Mouse (Mus musculus) limb, embryonic 10.5 days (tissue): ENCODE results near the gene Slc2a4. TPM values are rescaled to one million over a fixed set of nuclear protein-coding genes. Genes with fewer than 3 reads are reported as not detected.
A peak's percentile ranks its signal among the peaks of the same experiment; 100 is the strongest.

Source experiments
- DNase-seq: peaks from one replicate; pipeline ENCODE4 v3.0.0-alpha.2; 2017; ENCODE audit warnings: low spot score
- H3K27ac ChIP-seq: fragments of 300-500 bp; sonication (generic); 2 replicates; pipeline ENCODE4 v1.5.1; 2016; ENCODE audit warnings: mild to moderate bottlenecking
- H3K27me3 ChIP-seq: fragments of 300-500 bp; sonication (generic); 2 replicates; pipeline ENCODE4 v1.6.1; 2016; ENCODE audit warnings: low read depth, mild to moderate bottlenecking; ENCODE audit not compliant: poor library complexity, severe bottlenecking
- H3K36me3 ChIP-seq: fragments of 300-500 bp; sonication (generic); 2 replicates; pipeline ENCODE4 v1.6.1; 2016; ENCODE audit warnings: mild to moderate bottlenecking, moderate library complexity
- H3K4me1 ChIP-seq: fragments of 300-500 bp; sonication (generic); 2 replicates; pipeline ENCODE4 v1.6.1; 2016
- H3K4me3 ChIP-seq: fragments of 300-500 bp; sonication (generic); 2 replicates; pipeline ENCODE4 v1.5.1; 2016; ENCODE audit warnings: mild to moderate bottlenecking, moderate library complexity
- H3K9me3 ChIP-seq: fragments of 300-500 bp; sonication (generic); replicated peaks from 2 replicates; pipeline ENCODE4 v1.6.1; 2016; ENCODE audit warnings: mild to moderate bottlenecking
- WGBS: fragments of 180-500 bp; shearing (Covaris S2); methylation state at CpG from one replicate; pipeline ENCODE4 v1.1.7; 2016; 5-methylcytosine and 5-hydroxymethylcytosine counted together
- polyA plus RNA-seq: library from polyadenylated mRNA; unstranded; fragments of >200 nt; fragmentation: Nextera tagmentation; extraction: Ambion mirVana; gene quantifications from 2 replicates; pipeline ENCODE4 v1.2.1, GENCODE M21; 2016

The Slc2a4 gene
- polyA plus RNA-seq, 1 experiment from 2014 or later = 29.3 TPM

DNA sequence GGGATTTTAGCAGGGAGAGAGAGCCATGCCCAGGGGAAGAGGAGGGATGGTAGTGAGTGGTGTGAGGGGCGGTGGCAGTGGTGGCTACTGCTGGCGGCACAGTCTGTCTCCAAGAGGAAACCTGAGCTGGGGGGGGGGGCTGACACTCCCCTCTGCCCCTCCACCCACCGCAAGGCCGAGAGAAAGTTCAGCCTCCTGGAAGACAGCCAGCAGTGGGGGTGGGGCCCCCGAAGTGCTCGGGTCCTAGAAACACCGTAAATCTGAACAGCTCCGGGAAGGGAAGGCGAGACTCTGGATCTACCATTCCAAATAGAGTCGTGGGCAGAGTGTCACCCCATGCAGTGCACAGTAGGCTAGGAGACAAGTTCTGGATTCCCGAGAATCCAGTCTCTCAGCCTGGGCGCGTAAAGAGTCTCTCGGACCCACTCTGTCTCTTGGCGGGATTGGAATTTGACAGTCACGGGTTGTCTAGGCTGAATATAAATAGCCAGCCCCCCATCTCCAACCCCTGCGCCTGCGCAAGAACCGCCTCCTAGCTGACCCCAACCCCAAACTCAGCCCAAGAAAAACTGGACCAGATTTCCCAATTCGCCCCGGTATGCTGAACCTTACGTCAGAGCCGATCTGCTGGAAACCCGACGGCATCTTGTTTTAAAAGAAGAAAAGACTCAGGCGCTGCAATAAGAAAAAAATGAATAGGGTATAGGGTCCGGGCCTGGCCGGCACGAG, 487 bp downstream of the Slc2a4 start:
- Histone ChIP-seq H3K27me3 (no peaks in the 10 kb centered on the region), H3K4me3 (peak overlapping the region; percentile 57), H3K4me1 (peaks cover 31% of the 10 kb centered on the region), H3K9me3 (no peaks in the 10 kb centered on the region), H3K27ac (peak overlapping the region; percentile 96), H3K36me3 (peaks cover 41% of the 10 kb centered on the region)
- DNase-seq = peak; percentile 75
- 2% methylated on average over 29 of the region's 29 CpGs for WGBS

DNA sequence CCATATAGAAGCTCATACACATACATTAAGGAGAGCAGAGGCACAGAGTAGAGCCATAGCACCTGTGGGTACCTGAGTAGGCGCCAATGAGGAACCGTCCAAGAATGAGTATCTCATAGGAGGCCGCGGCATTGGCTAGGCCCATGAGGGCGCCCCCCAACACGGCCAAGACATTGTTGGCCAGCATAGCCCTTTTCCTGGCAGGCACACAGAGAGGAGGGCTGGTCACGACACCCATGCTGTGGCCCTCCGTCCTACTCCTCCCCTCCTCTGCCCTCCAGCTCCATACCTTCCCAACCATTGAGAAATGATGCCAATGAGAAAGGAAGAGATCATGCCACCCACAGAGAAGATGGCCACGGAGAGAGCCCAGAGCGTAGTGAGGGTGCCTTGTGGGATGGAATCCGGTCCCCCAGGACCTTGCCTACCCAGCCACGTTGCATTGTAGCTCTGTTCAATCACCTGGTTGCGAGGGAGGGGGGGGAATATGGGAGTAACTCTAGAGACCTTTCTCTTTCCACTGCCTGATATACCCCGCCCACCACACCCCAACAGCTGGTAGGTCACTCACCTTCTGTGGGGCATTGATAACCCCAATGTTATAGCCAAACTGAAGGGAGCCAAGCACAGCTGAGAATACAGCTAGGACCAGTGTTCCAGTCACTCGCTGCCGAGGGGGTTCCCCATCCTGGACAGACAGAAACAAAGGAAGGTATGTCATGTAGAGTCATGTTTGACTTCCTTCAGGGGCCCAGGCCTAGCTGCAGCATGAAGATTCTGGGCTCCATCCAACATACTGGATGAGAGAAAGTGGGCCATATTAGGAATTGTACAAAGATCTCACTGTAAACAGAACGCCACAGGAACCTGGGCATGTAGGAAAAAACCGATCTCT, 1.7 kb downstream of the Slc2a4 start:
- Histone ChIP-seq H3K36me3 (peaks cover 52% of the 10 kb centered on the region), H3K4me3 (peak overlapping the region; percentile 57), H3K27ac (peak overlapping the region; percentile 96), H3K4me1 (peaks cover 31% of the 10 kb centered on the region), H3K9me3 (no peaks in the 10 kb centered on the region), H3K27me3 (no peaks in the 10 kb centered on the region)
- WGBS = 93% methylated on average over 18 of the region's 18 CpGs
- no peak for DNase-seq

DNA sequence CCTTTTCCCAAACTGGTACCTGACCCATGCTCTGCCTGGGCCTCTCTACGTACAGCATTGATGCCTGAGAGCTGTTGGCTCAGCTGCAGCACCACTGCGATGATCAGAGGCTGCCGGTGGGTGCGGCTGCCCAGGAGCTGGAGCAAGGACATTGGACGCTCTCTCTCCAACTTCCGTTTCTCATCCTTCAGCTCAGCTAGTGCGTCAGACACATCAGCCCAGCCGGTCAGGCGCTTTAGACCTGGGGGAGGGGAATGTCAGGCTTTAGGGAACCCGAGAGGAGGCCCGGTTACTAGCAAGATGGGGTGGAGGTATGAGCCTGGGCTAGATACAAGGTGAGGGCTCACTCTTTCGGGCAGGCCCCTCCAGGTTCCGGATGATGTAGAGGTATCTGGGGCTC, 2.8 kb downstream of the Slc2a4 start:
- H3K36me3 ChIP-seq = peaks cover 58% of the 10 kb centered on the region
- peaks cover 31% of the 10 kb centered on the region for H3K4me1 ChIP-seq
- no peak for DNase-seq
- 0 out of 2 replicates have a peak overlapping the region, but pooled peaks have one; percentile 2 for H3K4me3 ChIP-seq
- peak overlapping the region; percentile 96; the same call in 1 of the 2 replicates for H3K27ac ChIP-seq
- H3K27me3 ChIP-seq = peaks cover 5% of the 10 kb centered on the region; the same call in 1 of the 2 replicates
- 79% methylated on average over 13 of the region's 13 CpGs for WGBS
- H3K9me3 ChIP-seq = no peaks in the 10 kb centered on the region

DNA sequence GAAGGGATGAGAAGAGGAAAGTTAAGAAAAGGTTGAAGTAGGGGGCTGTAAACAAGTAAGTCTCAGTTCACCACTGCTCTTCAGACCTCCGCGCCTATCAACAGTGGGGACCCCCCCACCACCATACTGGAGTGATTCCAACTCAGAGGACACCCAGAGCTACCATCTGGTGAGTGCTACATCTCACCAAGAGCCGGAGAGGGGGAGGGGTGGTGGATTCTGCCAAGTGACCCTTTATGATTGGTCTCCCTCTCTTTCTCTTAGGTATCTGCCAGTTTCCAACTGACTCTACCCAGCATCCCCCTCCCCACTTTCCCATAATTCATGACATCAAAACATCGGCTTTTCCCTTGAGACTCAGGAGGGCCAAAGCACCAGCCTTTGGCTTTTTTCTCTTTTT, 7.0 kb downstream of the Slc2a4 start:
- no peak for DNase-seq
- H3K27me3 ChIP-seq = peaks cover 46% of the 10 kb centered on the region
- no peaks in the 10 kb centered on the region for H3K9me3 ChIP-seq
- H3K36me3 ChIP-seq = peaks cover 55% of the 10 kb centered on the region
- H3K27ac ChIP-seq = no peak overlapping the region
- 75% methylated on average over 4 of the region's 4 CpGs for WGBS
- peaks cover 43% of the 10 kb centered on the region for H3K4me1 ChIP-seq
- no peak overlapping the region for H3K4me3 ChIP-seq

DNA sequence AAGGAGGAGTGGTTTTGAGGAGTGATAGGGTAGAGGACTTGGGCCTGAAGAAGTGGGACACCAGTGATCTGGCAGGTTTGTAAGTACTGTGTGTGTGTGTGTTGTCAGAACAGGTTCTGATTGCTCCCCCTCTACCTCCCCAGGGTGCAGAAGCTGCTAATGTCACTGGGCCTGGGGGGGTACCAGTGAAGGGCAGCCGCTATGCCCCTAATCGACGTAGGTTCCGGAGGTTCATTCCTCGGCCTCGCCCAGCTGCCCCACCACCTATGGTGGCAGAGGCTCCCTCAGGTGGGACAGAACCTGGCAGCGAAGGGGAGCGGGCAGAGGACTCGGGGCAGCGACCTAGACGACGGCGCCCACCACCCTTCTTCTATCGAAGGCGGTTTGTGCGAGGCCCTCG, 8.3 kb downstream of the Slc2a4 start:
- DNase-seq = no peak
- no peak overlapping the region for H3K4me3 ChIP-seq
- no peaks in the 10 kb centered on the region for H3K9me3 ChIP-seq
- peaks cover 52% of the 10 kb centered on the region for H3K4me1 ChIP-seq
- 93% methylated on average over 17 of the region's 17 CpGs for WGBS
- peaks cover 56% of the 10 kb centered on the region for H3K27me3 ChIP-seq
- peaks cover 43% of the 10 kb centered on the region for H3K36me3 ChIP-seq
- no peak overlapping the region for H3K27ac ChIP-seq

DNA sequence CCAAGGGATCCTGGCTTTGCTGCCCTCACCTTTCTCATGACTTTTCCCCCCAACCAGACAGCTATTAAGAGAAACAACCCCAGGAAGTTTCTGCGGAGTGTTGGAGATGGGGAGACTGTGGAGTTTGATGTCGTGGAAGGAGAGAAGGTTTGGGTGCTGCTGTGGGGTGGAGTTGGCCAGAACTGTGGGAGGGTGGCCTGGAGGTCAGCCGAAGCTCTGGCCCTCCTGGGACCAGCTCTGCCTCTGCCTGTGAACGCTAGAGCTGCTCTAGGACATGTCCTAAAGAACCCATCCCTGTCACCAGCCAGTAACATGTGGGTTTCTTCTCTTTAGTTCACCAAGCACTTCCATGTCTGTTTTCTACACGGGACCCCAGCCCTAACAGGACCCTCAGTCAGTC, 8.8 kb downstream of the Slc2a4 start:
- no peaks in the 10 kb centered on the region for H3K9me3 ChIP-seq
- H3K27ac ChIP-seq = no peak overlapping the region
- peaks cover 58% of the 10 kb centered on the region for H3K27me3 ChIP-seq
- H3K36me3 ChIP-seq = peaks cover 37% of the 10 kb centered on the region
- no peak for DNase-seq
- peaks cover 58% of the 10 kb centered on the region for H3K4me1 ChIP-seq
- H3K4me3 ChIP-seq = no peak overlapping the region
- WGBS = 71% methylated on average over 5 of the region's 5 CpGs

DNA sequence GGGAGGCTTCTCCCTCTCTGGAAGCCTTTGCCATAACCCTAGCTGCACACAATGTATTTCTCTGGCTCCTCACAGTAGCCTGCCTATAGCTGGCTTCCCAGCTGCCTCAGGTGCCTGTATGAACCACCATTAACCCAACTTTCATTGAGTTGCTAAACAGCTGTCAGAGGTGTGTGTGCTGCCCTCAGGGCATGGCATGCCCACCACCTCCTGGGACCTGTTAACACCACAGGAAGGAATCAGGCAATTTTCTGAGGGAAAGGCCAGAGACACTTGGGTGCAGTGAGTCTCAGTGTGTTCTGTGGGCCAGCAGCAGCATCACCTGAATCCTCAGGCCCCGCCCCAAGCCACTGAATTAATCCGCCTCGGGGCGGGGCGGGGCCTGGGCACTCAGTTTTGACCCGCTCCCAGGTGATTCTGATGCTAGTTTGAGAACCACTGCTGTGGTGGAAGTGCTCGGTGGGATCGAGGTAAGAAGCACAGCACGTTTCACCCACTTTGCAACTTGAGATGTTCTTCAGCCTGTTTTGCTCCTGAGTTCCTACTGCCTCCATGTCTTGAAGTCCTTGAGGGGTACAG, 9.5 kb downstream of the Slc2a4 start:
- H3K27me3 ChIP-seq = peaks cover 58% of the 10 kb centered on the region
- H3K36me3 ChIP-seq = peaks cover 30% of the 10 kb centered on the region
- no peak for DNase-seq
- 25% methylated on average over 9 of the region's 9 CpGs for WGBS
- no peak overlapping the region for H3K27ac ChIP-seq
- H3K4me3 ChIP-seq = 0 out of 2 replicates have a peak overlapping the region, but pooled peaks have one; percentile 6
- peaks cover 61% of the 10 kb centered on the region for H3K4me1 ChIP-seq
- no peaks in the 10 kb centered on the region for H3K9me3 ChIP-seq

DNA sequence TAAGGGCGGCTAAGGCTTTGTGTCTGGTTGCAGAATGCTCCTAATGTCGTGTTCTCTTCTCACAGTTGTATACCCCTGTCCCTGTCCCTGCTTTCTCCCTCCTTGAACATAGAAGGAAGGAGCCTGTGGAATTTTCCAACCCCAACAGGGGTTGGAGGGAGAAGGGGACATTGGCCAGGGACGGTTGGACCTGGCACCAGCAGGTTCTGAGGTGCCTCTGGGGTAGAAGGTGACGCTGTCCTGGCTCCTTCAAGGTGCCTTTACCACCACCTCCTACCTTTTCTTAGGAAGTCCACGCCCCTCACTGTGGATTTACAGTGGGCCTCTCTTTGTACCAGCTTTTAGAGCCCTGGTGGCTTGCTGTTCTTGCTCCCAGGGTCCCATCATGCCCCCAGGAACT, 10.2 kb downstream of the Slc2a4 start:
- H3K4me1 ChIP-seq = peaks cover 61% of the 10 kb centered on the region
- H3K4me3 ChIP-seq = peak overlapping the region; percentile 77; the same call in 1 of the 2 replicates
- 71% methylated on average over 5 of the region's 5 CpGs for WGBS
- H3K27me3 ChIP-seq = peaks cover 58% of the 10 kb centered on the region
- no peaks in the 10 kb centered on the region for H3K9me3 ChIP-seq
- peaks cover 24% of the 10 kb centered on the region for H3K36me3 ChIP-seq
- DNase-seq = no peak
- peak overlapping the region; percentile 15; the same call in 1 of the 2 replicates for H3K27ac ChIP-seq

DNA sequence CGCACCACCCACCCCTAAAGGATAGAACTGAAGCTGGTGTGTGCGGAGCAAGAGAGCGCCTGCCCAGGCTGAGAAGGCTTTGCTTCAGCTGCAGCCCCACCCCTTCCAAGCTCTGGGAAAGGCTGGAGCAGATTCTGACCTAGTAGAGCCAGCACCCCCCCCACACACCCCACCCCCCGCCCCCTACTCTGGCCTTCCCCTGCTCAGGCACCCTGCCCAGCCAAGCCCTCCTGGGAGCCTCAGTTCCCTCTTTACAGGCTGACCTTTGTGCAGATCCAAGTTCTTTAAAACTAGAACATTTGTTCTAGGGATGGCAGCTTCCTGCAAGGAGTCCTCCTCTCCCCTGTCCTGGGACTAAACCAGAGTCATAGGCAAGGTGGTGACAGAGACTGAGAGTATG, 10.6 kb downstream of the Slc2a4 start:
- 50% methylated on average over 4 of the region's 4 CpGs for WGBS
- H3K4me3 ChIP-seq = peak overlapping the region; percentile 77; the same call in 1 of the 2 replicates

DNA sequence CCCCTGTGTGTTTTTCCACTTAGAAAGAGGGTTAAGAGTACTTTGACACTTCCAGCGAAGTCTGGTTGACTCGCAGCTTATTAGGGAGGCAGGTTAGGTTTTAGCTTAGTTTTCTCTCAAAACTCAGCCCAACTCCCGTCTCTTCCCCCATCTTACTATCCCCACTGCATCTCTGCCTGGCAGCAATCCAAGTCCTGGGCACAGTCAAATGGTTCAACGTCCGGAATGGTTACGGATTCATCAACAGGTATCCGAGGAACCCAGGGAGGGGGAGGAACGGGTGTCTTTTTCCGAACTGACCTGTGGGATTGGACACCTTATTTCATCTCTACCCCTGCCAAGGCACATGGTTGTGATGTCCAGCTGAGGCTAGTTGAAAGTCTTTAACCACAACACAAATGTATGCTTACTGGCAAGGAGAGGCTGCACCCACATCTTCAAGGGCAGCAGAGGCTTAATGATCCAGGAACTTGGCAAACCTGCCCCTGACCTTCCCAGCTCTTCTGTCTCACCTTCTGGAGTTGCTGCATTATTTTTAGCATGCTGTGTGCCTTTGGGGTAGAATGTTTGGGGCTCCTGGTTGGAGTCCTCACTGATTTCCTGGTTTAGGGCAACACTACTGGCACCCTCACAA, 11.2 kb downstream of the Slc2a4 start:
- Histone ChIP-seq H3K4me1 (peaks cover 61% of the 10 kb centered on the region), H3K9me3 (no peaks in the 10 kb centered on the region), H3K27ac (peak overlapping the region; percentile 15; the same call in 1 of the 2 replicates), H3K4me3 (peak overlapping the region; percentile 77), H3K27me3 (peaks cover 58% of the 10 kb centered on the region), H3K36me3 (peaks cover 14% of the 10 kb centered on the region)
- 48% methylated on average over 9 of the region's 9 CpGs for WGBS
- no peak for DNase-seq

More for the DNA sequence above, 10.6 kb downstream of the Slc2a4 start:
- peaks cover 19% of the 10 kb centered on the region for H3K36me3 ChIP-seq
- peaks cover 58% of the 10 kb centered on the region for H3K27me3 ChIP-seq
- H3K4me1 ChIP-seq = peaks cover 61% of the 10 kb centered on the region
- no peaks in the 10 kb centered on the region for H3K9me3 ChIP-seq
- peak overlapping the region; percentile 15 for H3K27ac ChIP-seq
- no peak for DNase-seq

DNA sequence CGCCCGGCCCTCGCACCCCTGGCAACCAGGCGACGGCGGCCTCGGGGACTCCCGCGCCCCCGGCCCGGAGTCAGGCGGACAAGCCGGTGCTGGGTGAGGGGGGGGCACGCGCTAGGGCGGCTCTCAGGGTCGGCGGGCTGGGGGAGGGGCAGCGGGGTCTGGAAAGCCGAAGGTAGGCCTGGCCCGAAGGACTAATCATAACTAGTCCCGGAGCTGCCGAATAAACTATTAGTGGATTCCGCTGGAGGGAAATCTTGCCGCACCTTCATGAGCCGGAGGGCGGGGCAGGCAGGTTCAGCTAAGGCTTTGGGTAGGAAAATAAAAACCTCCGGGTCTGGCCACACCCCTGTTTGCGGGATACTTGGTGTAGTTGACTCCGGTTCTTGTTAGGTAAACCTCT, 11.8 kb downstream of the Slc2a4 start:
- H3K4me3 ChIP-seq = peak overlapping the region; percentile 77
- peak; percentile 60 for DNase-seq
- peaks cover 61% of the 10 kb centered on the region for H3K4me1 ChIP-seq
- H3K9me3 ChIP-seq = no peaks in the 10 kb centered on the region
- WGBS = 2% methylated on average over 30 of the region's 30 CpGs
- peaks cover 58% of the 10 kb centered on the region for H3K27me3 ChIP-seq
- H3K36me3 ChIP-seq = peaks cover 9% of the 10 kb centered on the region; the same call in 1 of the 2 replicates
- H3K27ac ChIP-seq = peak overlapping the region; percentile 89

DNA sequence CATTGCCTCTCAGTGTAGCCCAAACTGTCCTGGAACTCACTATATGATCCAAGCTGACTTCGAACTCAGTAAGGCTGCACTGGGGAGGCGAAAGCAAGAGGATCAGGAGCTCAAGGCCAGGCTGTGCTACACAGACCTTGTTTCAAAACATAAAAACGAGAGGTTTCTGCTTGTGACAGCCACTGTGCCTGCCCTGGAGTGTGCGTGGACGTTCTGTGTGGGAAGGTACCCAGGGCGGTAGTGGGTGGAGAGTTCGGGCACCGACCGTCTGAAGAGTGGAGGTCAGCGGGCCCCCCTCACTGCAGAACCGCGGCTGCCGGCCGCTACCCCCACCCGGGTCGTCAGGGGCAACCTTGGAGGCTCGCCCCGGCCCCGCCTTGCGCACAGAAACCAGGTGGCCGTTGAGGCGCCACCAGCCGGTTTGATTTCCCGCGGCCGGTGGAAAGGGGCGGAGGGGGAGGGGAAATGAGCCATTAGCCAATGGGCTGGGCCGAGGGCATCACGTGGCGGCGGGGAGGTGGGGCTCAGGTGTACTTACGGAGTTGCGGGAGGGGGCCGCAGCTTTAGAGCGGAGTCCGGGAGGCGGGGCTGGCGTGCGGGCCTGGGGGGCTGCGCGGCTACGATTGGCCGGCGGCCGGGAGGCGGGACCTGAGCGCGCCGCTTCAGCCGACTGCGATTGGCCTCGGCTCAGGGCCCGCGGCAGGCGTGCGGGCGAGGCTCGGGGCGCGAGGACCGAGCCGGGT, 12.7 kb downstream of the Slc2a4 start, which contains the start of gene Ybx2:
TSS of gene Ybx2 (plus strand) at position 660 of the 743 bp plus-strand sequence.
- Histone ChIP-seq H3K4me3 (peak within 1 kb of the TSS; percentile 77), H3K27me3 (peaks cover 53% of the 10 kb centered on the region), H3K27ac (peak within 1 kb of the TSS; percentile 89), H3K4me1 (peaks cover 61% of the 10 kb centered on the region), H3K36me3 (peaks cover 5% of the 10 kb centered on the region; the same call in 1 of the 2 replicates), H3K9me3 (no peaks in the 10 kb centered on the region)
- WGBS = 1% methylated on average over 59 of the region's 62 CpGs
- peak; percentile 97 for DNase-seq
